Mouse (Mus musculus): ENCODE data around the gene Ssty1.
"Not testable (repeated sequence)": the region's sequence is repeated elsewhere in the genome, so short reads cannot be mapped to it uniquely, and the experiment has no call there.

Gene Ssty1

DNA sequence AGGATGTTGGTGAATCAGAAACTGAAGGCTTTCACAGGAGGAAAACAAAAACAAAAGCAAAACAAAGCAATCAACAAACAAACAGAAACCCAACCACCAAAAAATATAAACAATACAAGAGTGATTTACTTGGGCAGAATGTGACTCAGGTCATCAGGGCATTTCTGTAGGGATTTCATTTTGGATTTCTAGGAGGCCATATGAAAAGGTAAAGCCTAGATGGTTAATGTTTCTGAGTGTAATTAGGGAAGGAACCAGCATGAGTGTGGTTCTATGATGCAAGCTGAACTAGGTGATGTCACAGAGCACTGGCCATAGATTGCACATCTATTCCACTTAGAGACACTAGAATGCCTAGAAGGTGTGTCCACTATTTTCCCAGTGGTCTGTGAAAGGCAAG, at the start of gene Ssty1:
Gene Ssty1, plus strand, starts transcription at position 301 of the 400 bp plus-strand sequence.
- DNase-seq, result not testable (repeated sequence)

- not testable (repeated sequence) for DNase-seq
Observed at GRCm38 (mm10) chrY:18061712-18062111, 27.2 kb upstream of the Ssty1 start, which contains the start of gene Gm21764. Gene Gm21764 (minus strand): TSS chrY:18061812.

Data from kidney, adult 11 months (tissue).